Mouse (Mus musculus) intestine, embryonic 14.5 days (tissue): Measurements from ENCODE around the gene Cadm4. TPM values are rescaled to one million over a fixed set of nuclear protein-coding genes. Genes with fewer than 3 reads are reported as not detected.
A peak's percentile ranks its signal among the peaks of the same experiment; 100 is the strongest.
"Not testable (repeated sequence)": the region's sequence is repeated elsewhere in the genome, so short reads cannot be mapped to it uniquely, and the experiment has no call there.

ENCODE experiments used
- ATAC-seq: fragments of 200-750 bp; cut with Nextera tagmentation; replicated peaks from 2 replicates; pipeline ENCODE4 v1.8.0; 2017; ENCODE audit warnings: low read depth, moderate number of reproducible peaks, moderate TSS enrichment, moderate library complexity; ENCODE audit not compliant: low FRiP score, low TSS enrichment
- DNase-seq: peaks from one replicate; pipeline ENCODE4 v3.0.0-alpha.2; 2018; ENCODE audit warnings: low spot score
- H3K27ac ChIP-seq: fragments of 300-500 bp; sonication (generic); 2 replicates; pipeline ENCODE4 v1.5.1; 2014; ENCODE audit warnings: low read depth, mild to moderate bottlenecking, control low read depth
- H3K27me3 ChIP-seq: fragments of 300-500 bp; sonication (generic); replicated peaks from 2 replicates; pipeline ENCODE4 v1.6.1; 2014; ENCODE audit warnings: low read length, control low read depth; ENCODE audit not compliant: control insufficient read depth, insufficient read depth
- H3K36me3 ChIP-seq: fragments of 300-500 bp; sonication (generic); 2 replicates; pipeline ENCODE4 v1.6.1; 2014; ENCODE audit warnings: low read length, control low read depth; ENCODE audit not compliant: control insufficient read depth, insufficient read depth
- H3K4me1 ChIP-seq: fragments of 300-500 bp; sonication (generic); replicated peaks from 2 replicates; pipeline ENCODE4 v1.6.1; 2014; ENCODE audit warnings: low read length, control low read depth, mixed read lengths; ENCODE audit not compliant: control insufficient read depth, insufficient read depth
- H3K4me2 ChIP-seq: fragments of 300-500 bp; sonication (generic); 2 replicates; pipeline ENCODE4 v1.6.1; 2014; ENCODE audit warnings: low read length
- H3K4me3 ChIP-seq: fragments of 300-500 bp; sonication (generic); 2 replicates; pipeline ENCODE4 v1.5.1; 2014; ENCODE audit warnings: low read depth, low read length, control low read depth, mixed read lengths
- H3K9ac ChIP-seq: fragments of 300-500 bp; sonication (generic); 2 replicates; pipeline ENCODE4 v1.6.1; 2014; ENCODE audit warnings: mild to moderate bottlenecking, low read length
- H3K9me3 ChIP-seq: fragments of 300-500 bp; sonication (generic); 2 replicates; pipeline ENCODE4 v1.6.1; 2016; ENCODE audit warnings: low read length, control low read depth; ENCODE audit not compliant: control insufficient read depth
- WGBS: fragments of 180-500 bp; shearing (Covaris S2); extraction: QIAGEN DNeasy Blood & Tissue Kit; methylation state at CpG from one replicate; pipeline ENCODE4 v1.1.7; 2014; 5-methylcytosine and 5-hydroxymethylcytosine counted together
- polyA plus RNA-seq: library from polyadenylated mRNA; unstranded; fragments of >200 nt; fragmentation: Nextera tagmentation; extraction: Ambion mirVana; gene quantifications from 2 replicates; pipeline ENCODE4 v1.2.1, GENCODE M21; 2014

The Cadm4 gene
- polyA plus RNA-seq, 1 experiment from 2014 or later = 0.64 TPM

DNA sequence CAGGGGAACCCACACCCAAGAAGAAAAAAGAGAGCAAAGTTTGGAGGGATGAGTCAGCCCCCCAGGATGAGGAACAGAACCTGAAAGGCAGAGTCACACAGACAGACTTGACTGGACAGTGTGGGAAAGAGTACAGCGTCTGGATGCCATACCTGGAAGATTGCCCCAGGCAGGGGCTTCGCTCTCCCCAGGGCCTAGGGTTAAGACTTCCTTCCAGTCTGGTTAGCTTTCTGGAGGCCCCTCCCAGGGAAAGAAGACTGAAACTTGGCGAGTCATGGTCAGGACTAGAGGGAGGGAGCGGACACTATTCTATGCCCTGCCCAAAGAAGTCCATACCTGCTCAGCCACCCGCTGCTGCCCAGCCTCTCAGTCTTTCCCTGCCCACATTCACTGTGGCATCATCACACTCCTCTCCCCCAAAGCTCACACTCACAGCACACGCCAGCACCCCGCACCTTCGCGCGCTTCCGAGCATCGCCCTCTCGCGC is 793 bp upstream of the Cadm4 start:
- Histone ChIP-seq H3K4me2 (peak overlapping the region; percentile 57), H3K4me3 (peak overlapping the region; percentile 47), H3K4me1 (no peaks in the 10 kb centered on the region), H3K27me3 (peaks cover 16% of the 10 kb centered on the region), H3K9ac (peak overlapping the region; percentile 59; the same call in 1 of the 2 replicates), H3K36me3 (no peaks in the 10 kb centered on the region), H3K27ac (no peak overlapping the region), H3K9me3 (0 out of 2 replicates have a peak, but pooled peaks cover 2% of the 10 kb centered on the region)
- 11% methylated on average over 13 of the region's 14 CpGs for WGBS
- DNase-seq = no peak
- ATAC-seq = no peak

DNA sequence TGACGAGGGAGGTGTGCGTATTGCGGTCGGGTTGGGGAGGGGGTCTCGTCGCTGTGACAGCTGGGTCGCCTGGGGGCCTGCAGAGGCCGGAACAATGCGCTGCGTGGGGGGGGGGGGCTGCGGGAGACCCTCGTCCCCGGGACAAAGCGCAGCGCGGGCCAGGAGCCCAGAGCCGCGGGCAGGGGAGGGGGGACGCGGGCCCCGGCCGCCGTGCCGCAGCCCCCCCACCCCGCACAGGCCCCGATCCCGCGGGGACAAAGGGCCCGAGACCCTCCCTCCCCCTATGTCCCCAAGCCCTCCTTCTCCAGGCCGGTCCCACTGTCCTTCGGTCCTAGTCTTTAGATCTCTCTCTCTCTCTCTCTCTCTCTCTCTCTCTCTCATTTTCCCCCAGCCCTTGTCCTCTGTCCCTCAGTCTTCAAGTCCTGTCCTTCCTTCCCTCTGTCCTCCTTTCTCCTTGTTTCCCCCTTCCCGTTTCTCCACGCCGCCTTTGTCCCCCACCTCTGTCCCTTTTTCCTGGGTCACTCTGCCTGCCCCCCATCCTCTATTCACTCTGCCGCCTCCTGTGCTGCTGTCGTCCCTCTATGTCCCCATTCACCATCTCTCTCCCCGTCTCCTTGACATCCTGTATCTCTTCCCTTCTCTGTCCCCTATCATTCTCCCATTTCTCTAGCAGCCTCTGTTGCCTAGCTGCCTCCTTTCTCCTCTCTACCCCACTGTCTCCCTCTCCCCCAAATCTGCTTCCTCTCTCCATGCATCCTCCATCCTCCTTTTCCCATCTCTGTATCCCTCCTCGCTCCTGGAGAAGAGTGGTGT is 591 bp downstream of the Cadm4 start:
- DNase-seq (no peak), ATAC-seq (no peak)
- H3K36me3 ChIP-seq = no peaks in the 10 kb centered on the region
- H3K4me1 ChIP-seq = no peaks in the 10 kb centered on the region
- H3K9ac ChIP-seq = peak overlapping the region; percentile 59
- H3K9me3 ChIP-seq = 0 out of 2 replicates have a peak, but pooled peaks cover 2% of the 10 kb centered on the region
- no peak overlapping the region for H3K27ac ChIP-seq
- WGBS = 1% methylated on average over 19 of the region's 38 CpGs
- peaks cover 16% of the 10 kb centered on the region for H3K27me3 ChIP-seq
- H3K4me3 ChIP-seq = peak overlapping the region; percentile 47
- peak overlapping the region; percentile 57 for H3K4me2 ChIP-seq

DNA sequence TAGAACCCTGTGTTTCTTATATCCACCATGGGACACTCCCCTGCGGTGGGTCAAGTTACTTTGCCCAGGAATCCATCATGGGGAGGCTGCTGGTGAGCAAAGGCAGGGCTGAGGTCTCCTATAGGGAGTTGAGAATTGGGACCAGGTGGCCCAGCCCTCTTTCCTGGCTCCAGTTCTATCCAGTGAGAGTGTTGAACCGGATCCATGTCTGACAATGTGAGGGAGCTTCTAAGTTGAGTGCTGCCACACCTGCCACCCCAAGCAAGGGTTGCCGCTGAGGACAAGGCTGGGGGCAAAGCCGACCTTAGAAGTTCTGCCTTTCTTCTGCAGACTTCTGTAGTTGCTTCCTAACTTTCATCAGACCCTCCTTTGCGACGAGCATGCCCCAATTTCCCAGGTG is 1.5 kb downstream of the Cadm4 start:
- H3K9ac ChIP-seq, H3K4me3 ChIP-seq, H3K4me2 ChIP-seq, H3K4me1 ChIP-seq, H3K36me3 ChIP-seq, H3K27ac ChIP-seq, H3K9me3 ChIP-seq, DNase-seq, ATAC-seq: not testable (repeated sequence)
- WGBS = 56% methylated on average over 6 of the region's 6 CpGs
- peaks cover 16% of the 10 kb centered on the region for H3K27me3 ChIP-seq

DNA sequence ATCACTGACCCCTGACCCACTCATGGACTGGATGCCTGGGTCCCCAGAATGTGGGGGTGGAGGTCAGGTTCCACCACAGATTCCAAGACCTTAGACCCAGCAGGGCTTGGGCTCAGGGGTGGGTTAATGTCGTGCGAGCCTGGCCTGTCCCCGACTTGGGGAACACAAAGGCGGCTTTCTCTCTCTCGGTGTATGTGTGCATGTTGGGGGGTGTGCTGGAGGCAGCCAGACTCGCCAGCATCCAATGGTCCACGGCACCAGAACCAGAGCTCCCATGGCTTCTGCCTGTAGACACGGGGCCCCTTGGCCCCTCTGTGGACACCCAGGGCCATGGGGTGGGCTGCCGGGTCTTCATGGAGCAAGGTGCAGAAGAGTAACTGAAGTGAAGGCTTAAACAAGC is 3.7 kb downstream of the Cadm4 start:
- Histone ChIP-seq H3K27me3 (peaks cover 16% of the 10 kb centered on the region), H3K4me2 (no peak overlapping the region), H3K9me3 (no peaks in the 10 kb centered on the region), H3K36me3 (no peaks in the 10 kb centered on the region), H3K4me1 (no peaks in the 10 kb centered on the region), H3K9ac (no peak overlapping the region), H3K27ac (no peak overlapping the region), H3K4me3 (no peak overlapping the region)
- no peak for ATAC-seq
- 82% methylated on average over 9 of the region's 9 CpGs for WGBS
- no peak for DNase-seq

DNA sequence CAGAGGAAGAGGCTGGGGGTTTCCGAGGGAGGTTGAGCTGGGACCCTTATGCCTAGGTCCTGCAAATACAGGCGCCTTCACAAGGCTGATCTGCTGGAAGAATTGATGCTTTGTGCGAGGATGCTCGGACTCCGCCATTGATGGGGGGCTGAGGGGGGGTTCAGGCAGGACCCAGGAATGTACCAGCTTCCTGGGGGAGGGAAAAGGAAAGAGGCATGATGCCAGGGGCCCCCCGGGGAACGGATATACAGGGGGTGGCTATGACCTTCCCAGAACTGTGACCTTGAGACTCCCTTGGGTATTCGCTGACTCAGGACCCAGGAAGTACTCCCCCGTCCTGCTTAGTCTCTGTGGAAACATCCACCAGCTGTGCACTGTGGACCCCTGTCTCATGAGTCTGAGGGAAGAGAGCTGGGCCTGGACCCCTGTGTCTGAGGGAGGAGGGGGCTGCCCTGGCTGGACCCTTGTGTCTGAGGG is 4.9 kb downstream of the Cadm4 start:
- 46% methylated on average over 9 of the region's 9 CpGs for WGBS
- H3K4me2 ChIP-seq = no peak overlapping the region
- H3K4me3 ChIP-seq = no peak overlapping the region
- peaks cover 12% of the 10 kb centered on the region; the same call in 1 of the 2 replicates for H3K27me3 ChIP-seq
- no peaks in the 10 kb centered on the region for H3K4me1 ChIP-seq
- no peaks in the 10 kb centered on the region for H3K36me3 ChIP-seq
- ATAC-seq = no peak
- no peak for DNase-seq
- no peaks in the 10 kb centered on the region for H3K9me3 ChIP-seq
- H3K27ac ChIP-seq = no peak overlapping the region
- H3K9ac ChIP-seq = no peak overlapping the region

DNA sequence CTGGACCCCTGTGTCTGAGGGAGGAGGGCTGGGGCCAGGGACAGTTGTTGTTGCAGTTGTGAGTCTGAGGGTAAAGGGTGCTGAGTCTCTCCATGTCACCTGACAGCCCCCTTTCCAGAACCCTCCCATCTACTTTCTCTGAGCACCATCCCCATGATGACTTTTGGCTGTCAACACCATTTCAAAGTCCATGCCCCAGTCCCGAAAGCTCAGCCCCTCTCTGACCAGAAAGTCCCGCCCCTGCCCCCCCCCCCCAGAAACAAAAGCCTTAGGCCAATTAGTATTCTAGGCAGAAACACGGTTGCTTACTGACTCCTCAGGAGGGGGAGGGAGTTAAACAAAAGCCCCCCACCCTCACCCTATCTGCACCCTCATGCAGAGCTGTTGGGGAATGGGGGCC is 5.6 kb downstream of the Cadm4 start:
- DNase-seq (no peak), ATAC-seq (no peak)
- Histone ChIP-seq H3K4me2 (no peak overlapping the region), H3K9ac (no peak overlapping the region), H3K4me3 (no peak overlapping the region), H3K9me3 (no peaks in the 10 kb centered on the region), H3K36me3 (no peaks in the 10 kb centered on the region), H3K27ac (no peak overlapping the region), H3K4me1 (no peaks in the 10 kb centered on the region), H3K27me3 (peaks cover 9% of the 10 kb centered on the region; the same call in 1 of the 2 replicates)
- WGBS = 51% methylated on average over 3 of the region's 3 CpGs

DNA sequence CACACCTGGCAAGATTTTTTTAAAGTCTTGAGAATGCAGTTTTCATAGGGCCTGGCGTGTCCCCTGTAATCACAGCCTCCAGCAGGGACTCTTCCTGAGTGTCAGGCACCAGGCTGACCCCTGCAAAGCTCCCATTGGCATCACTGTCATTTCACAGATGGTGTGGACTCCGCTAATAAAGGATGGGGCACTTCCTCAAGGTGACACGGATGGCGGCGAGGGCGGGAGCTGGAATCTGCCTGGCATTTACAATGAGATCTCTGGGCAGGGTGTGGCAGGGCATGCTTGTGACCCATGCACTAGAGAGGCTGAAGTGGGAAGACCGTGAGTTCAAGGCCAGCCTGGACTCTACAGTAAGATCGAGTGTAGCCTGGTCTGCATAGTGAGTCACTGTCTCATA is 6.5 kb downstream of the Cadm4 start:
- H3K36me3 ChIP-seq = no peaks in the 10 kb centered on the region
- no peak for DNase-seq
- H3K9ac ChIP-seq = no peak overlapping the region
- H3K4me2 ChIP-seq = no peak overlapping the region
- no peak overlapping the region for H3K27ac ChIP-seq
- H3K9me3 ChIP-seq = no peaks in the 10 kb centered on the region
- H3K4me1 ChIP-seq = no peaks in the 10 kb centered on the region
- H3K4me3 ChIP-seq = no peak overlapping the region
- no peak for ATAC-seq
- whole genome bisulfite sequencing = 83% methylated on average over 8 of the region's 8 CpGs
- peaks cover 3% of the 10 kb centered on the region; the same call in 1 of the 2 replicates for H3K27me3 ChIP-seq

DNA sequence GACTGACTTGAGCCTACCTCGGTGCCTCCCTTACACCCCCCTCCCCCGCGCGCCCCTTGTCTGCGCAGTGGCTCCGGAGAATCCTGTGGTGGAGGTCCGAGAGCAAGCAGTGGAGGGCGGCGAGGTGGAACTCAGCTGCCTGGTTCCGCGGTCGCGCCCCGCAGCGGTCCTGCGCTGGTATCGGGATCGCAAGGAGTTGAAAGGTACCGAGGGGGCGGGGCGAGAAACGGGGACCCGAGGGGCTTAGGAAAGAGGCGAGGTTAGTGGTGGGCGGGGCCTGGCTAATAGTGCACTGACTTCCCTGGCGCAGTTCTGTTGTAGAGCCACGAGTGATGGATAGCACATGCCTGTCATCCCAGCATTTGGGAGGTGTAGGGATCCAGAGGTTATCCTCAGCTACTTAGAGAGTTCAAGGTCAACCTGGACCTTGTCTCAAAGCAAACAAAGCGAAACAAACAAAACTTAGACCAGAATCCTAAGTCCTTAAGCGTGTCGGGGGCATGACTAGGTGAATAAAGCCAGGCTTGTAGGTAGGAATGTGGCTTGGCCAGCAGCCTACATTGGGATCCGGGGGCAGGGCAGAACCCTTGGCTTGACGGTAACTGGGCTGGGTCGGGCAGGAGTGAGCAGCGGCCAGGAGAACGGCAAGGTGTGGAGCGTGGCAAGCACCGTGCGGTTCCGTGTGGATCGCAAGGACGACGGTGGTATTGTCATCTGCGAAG is 18.2 kb downstream of the Cadm4 start:
- peak overlapping the region; percentile 64 for H3K4me2 ChIP-seq
- DNase-seq = peak; percentile 61
- H3K4me3 ChIP-seq = peak overlapping the region; percentile 27
- no peak overlapping the region for H3K27ac ChIP-seq
- H3K9ac ChIP-seq = peak overlapping the region; percentile 23; the same call in 1 of the 2 replicates
- peaks cover 36% of the 10 kb centered on the region for H3K27me3 ChIP-seq
- H3K4me1 ChIP-seq = peaks cover 16% of the 10 kb centered on the region
- 8% methylated on average over 43 of the region's 43 CpGs for WGBS
- ATAC-seq = peak; percentile 37; the same call in 1 of the 2 replicates
- H3K36me3 ChIP-seq = no peaks in the 10 kb centered on the region
- peaks cover 3% of the 10 kb centered on the region; the same call in 1 of the 2 replicates for H3K9me3 ChIP-seq
